8 mouse cellular contexts compared by ENCODE assay signal in the genomic region with DNA sequence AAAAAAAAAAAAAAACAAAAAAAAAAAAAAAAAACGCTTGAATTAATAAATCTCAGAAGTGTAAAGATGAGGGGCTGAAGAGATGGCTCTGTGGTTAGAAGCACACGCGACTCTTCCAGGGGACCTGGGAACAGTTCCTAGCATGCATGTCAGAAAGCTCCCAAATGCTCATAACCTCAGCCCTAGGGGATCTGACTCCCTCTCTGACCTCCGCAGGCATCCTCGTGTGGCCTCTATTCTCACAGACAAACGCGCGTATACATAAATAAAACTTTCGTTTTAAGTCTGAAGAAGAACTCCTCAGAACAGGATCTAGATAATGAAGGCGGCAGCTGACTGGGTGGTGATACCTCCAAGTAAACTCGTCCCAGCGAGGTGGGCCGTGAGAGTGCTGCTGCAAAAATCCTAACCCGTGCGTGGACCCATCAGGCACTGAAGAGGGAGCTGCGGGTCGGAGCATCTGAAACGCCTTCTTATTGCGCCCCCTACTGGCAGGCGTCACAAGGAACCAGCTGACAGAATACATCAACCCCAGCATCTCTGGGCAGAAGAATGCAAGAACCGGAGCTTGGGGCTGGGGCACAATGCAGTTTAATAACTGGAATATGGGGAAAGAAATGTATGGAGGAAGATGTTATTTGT.
A peak's percentile ranks its signal among the peaks of the same experiment; 100 is the strongest.
DNase-seq lines count a peak whose midpoint lies in the region; ATAC-seq and TF ChIP-seq lines count a peak whose summit lies in the region.

No protein-coding gene starts in this region.

- 10% methylated on average over 21 of the region's 21 CpGs for WGBS in forebrain, embryonic 11.5 days
- 6% methylated on average over 21 of the region's 21 CpGs for WGBS in heart, postnatal 0 days
- WGBS in liver, embryonic 13.5 days (ENCODE audit: insufficient replicate concordance) = 8% methylated on average over 21 of the region's 21 CpGs
- 7% methylated on average over 21 of the region's 21 CpGs for WGBS in neural tube, embryonic 11.5 days

- 0 out of 2 replicates have a peak overlapping the region, but pooled peaks have one; percentile 31 for H3K9ac ChIP-seq in forebrain, embryonic 11.5 days (ENCODE audit: low read length)
- H3K9ac ChIP-seq in heart, postnatal 0 days (replicated peaks; ENCODE audit: low read depth, low read length) = no peak overlapping the region
- H3K9ac ChIP-seq in liver, embryonic 13.5 days = no peak overlapping the region
- H3K9ac ChIP-seq in neural tube, embryonic 11.5 days (ENCODE audit: low read length) = no peak overlapping the region

- no peak overlapping the region for H3K27ac ChIP-seq in brown adipose tissue, adult 24 weeks (replicated peaks; ENCODE audit: low read depth, low read length)
- H3K27ac ChIP-seq in forebrain, embryonic 11.5 days (ENCODE audit: low read depth, low read length) = no peak overlapping the region
- H3K27ac ChIP-seq in heart, postnatal 0 days (ENCODE audit: low read depth) = no peak overlapping the region
- no peak overlapping the region for H3K27ac ChIP-seq in liver, embryonic 13.5 days
- no peak overlapping the region for H3K27ac ChIP-seq in neural tube, embryonic 11.5 days (ENCODE audit: low read depth, low read length)

- no peak for TF ChIP-seq EP300 in heart, postnatal 0 days (IDR thresholded peaks at IDR 0.05; ENCODE audit: low read depth)

- no peaks in the 10 kb centered on the region for H3K9me3 ChIP-seq in forebrain, embryonic 11.5 days (ENCODE audit: control insufficient read depth, low read length)
- H3K9me3 ChIP-seq in heart, postnatal 0 days (replicated peaks; ENCODE audit: control insufficient read depth, low read length) = no peaks in the 10 kb centered on the region
- no peaks in the 10 kb centered on the region for H3K9me3 ChIP-seq in liver, embryonic 13.5 days (replicated peaks)
- no peaks in the 10 kb centered on the region for H3K9me3 ChIP-seq in neural tube, embryonic 11.5 days (ENCODE audit: control insufficient read depth, low read length)

- ATAC-seq in forebrain, embryonic 11.5 days (replicated peaks; ENCODE audit: low FRiP score) = peak; percentile 91
- peak; percentile 72; the same call in 1 of the 2 replicates for ATAC-seq in heart, postnatal 0 days (ENCODE audit: insufficient read depth, low read depth)
- no peak for ATAC-seq in liver, embryonic 13.5 days (ENCODE audit: low read depth)
- peak; percentile 80 for ATAC-seq in neural tube, embryonic 11.5 days (ENCODE audit: insufficient read depth, low FRiP score, low TSS enrichment)

- no peaks in the 10 kb centered on the region for H3K4me1 ChIP-seq in brown adipose tissue, adult 24 weeks (ENCODE audit: control insufficient read depth, insufficient read depth, insufficient read length, low read length)
- no peaks in the 10 kb centered on the region for H3K4me1 ChIP-seq in forebrain, embryonic 11.5 days (replicated peaks; ENCODE audit: control insufficient read depth, insufficient read depth, low read length)
- no peaks in the 10 kb centered on the region for H3K4me1 ChIP-seq in heart, postnatal 0 days (ENCODE audit: control insufficient read depth, insufficient read depth)
- H3K4me1 ChIP-seq in liver, embryonic 13.5 days (replicated peaks) = no peaks in the 10 kb centered on the region
- H3K4me1 ChIP-seq in neural tube, embryonic 11.5 days (ENCODE audit: control insufficient read depth, insufficient read depth, low read length) = no peaks in the 10 kb centered on the region

- H3ac ChIP-seq in C2C12 (ENCODE audit: control insufficient read depth, insufficient read length, low read depth) = no peak overlapping the region

- H3K4me2 ChIP-seq in forebrain, embryonic 11.5 days (ENCODE audit: low read depth, low read length, severe bottlenecking) = peak overlapping the region; percentile 29; the same call in 1 of the 2 replicates
- H3K4me2 ChIP-seq in heart, postnatal 0 days (ENCODE audit: low read depth, low read length) = peak overlapping the region; percentile 59
- peak overlapping the region; percentile 48 for H3K4me2 ChIP-seq in liver, embryonic 13.5 days
- peak overlapping the region; percentile 36 for H3K4me2 ChIP-seq in neural tube, embryonic 11.5 days (ENCODE audit: low read depth)

- no peaks in the 10 kb centered on the region for H3K27me3 ChIP-seq in C2C12 (ENCODE audit: control insufficient read depth, insufficient read depth, insufficient read length)
- H3K27me3 ChIP-seq in forebrain, embryonic 11.5 days (ENCODE audit: control insufficient read depth, insufficient read depth, low read length) = no peaks in the 10 kb centered on the region
- no peaks in the 10 kb centered on the region for H3K27me3 ChIP-seq in heart, postnatal 0 days (ENCODE audit: control insufficient read depth, insufficient read depth, low read length)
- no peaks in the 10 kb centered on the region for H3K27me3 ChIP-seq in liver, embryonic 13.5 days
- H3K27me3 ChIP-seq in neural tube, embryonic 11.5 days (ENCODE audit: control insufficient read depth, insufficient read depth, low read length) = no peaks in the 10 kb centered on the region

- peak; percentile 93 for DNase-seq in forebrain, embryonic 11.5 days (ENCODE audit: low spot score)
- DNase-seq in heart, postnatal 0 days (ENCODE audit: low spot score) = peak; percentile 57
- DNase-seq in kidney, postnatal 36 days = peak; percentile 58 to 88
- no peak for DNase-seq in liver, embryonic 13.5 days
- DNase-seq in neural tube, embryonic 11.5 days (ENCODE audit: low spot score) = peak; percentile 89
- peak; percentile 55 for DNase-seq in thymus, postnatal 0 days (ENCODE audit: low spot score)

- no peaks in the 10 kb centered on the region for H3K79me2 ChIP-seq in C2C12 (ENCODE audit: control insufficient read depth, insufficient read depth)

- H3K36me3 ChIP-seq in C2C12 (ENCODE audit: control insufficient read depth, insufficient read depth) = no peaks in the 10 kb centered on the region
- no peaks in the 10 kb centered on the region for H3K36me3 ChIP-seq in forebrain, embryonic 11.5 days (ENCODE audit: control insufficient read depth, insufficient read depth, low read length)
- H3K36me3 ChIP-seq in heart, postnatal 0 days (replicated peaks; ENCODE audit: control insufficient read depth, insufficient read depth, low read length) = no peaks in the 10 kb centered on the region
- no peaks in the 10 kb centered on the region for H3K36me3 ChIP-seq in liver, embryonic 13.5 days
- no peaks in the 10 kb centered on the region for H3K36me3 ChIP-seq in neural tube, embryonic 11.5 days (ENCODE audit: control insufficient read depth, insufficient read depth, low read length)

- H3K79me3 ChIP-seq in C2C12 (ENCODE audit: low read depth) = no peaks in the 10 kb centered on the region

- no peak overlapping the region for H3K4me3 ChIP-seq in C2C12 (ENCODE audit: insufficient read depth, poor library complexity, severe bottlenecking)
- H3K4me3 ChIP-seq in brown adipose tissue, adult 24 weeks (ENCODE audit: insufficient read depth, low read depth, low read length) = peak overlapping the region; percentile 52
- H3K4me3 ChIP-seq in forebrain, embryonic 11.5 days (ENCODE audit: low read depth, low read length) = peak overlapping the region; percentile 14
- H3K4me3 ChIP-seq in heart, postnatal 0 days (ENCODE audit: low read depth, low read length) = peak overlapping the region; percentile 43
- peak overlapping the region; percentile 29; the same call in 1 of the 2 replicates for H3K4me3 ChIP-seq in liver, embryonic 13.5 days (replicated peaks)
- peak overlapping the region; percentile 21; the same call in 1 of the 2 replicates for H3K4me3 ChIP-seq in neural tube, embryonic 11.5 days (ENCODE audit: low read depth, low read length)

- TF ChIP-seq CTCF in C2C12 (IDR thresholded peaks at IDR 0.05; ENCODE audit: control insufficient read depth, insufficient read depth, insufficient read length) = peak; percentile 67
- peak; percentile 91 for TF ChIP-seq CTCF in heart, postnatal 0 days (IDR thresholded peaks at IDR 0.05; ENCODE audit: low read depth)

TF ChIP-seq in C2C12, 6 proteins besides CTCF, POLR2A, EP300 and RAD21:
- TF ChIP-seq MYOD1 (IDR thresholded peaks at IDR 0.05; ENCODE audit: control insufficient read depth, insufficient read length, low read depth) = no peak
- no peak for TF ChIP-seq USF1 (IDR thresholded peaks at IDR 0.05; ENCODE audit: low read depth)
- TF ChIP-seq FOSL1 (IDR thresholded peaks at IDR 0.05; ENCODE audit: insufficient read depth, low read length, poor library complexity, severe bottlenecking) = no peak
- TF ChIP-seq MAX (IDR thresholded peaks at IDR 0.05) = no peak
- TF ChIP-seq MYOG (IDR thresholded peaks at IDR 0.05; ENCODE audit: control insufficient read depth, extremely low read depth, insufficient read length) = no peak
- no peak for TF ChIP-seq CEBPB (IDR thresholded peaks at IDR 0.05; ENCODE audit: low read depth)
